Mouse (Mus musculus) layer of hippocampus, adult 18-20 months (tissue): ENCODE measurements at regions not wholly inside any gene's neighbourhood (a gene's known extent, or its start where the extent isn't known, plus 50 kb on each side); places are given as distances from the start of the nearest gene placed in this dataset.

Experiments used
- DNase-seq, 2 experiments: peaks; one replicate each; pipeline ENCODE4 v3.0.0; 2022; ENCODE audit warnings: low spot score in 2 of 2

DNA sequence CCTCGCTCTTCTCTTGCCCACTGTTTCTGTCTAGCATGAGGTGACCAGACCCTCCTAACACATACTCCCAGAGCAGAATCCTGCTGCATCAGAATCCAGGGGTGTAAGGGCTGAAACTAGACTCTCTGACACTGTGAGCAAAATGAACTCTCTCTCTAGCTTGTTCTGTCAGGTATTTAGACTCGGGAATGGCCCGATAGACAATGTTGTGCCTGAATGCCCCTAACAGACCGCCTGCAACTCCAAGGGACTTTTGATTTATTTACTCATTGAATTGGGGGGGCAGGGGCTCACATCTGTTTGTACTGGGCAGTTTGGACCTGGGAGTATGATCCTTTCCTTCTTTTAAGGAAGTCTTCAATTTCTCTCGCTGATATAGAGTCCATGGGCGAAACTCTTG lies 469.3 kb upstream of the Trpc7 start:
- DNase-seq: no peak

GRCm38 (mm10) chr13:57364396-57364795 lies 468.6 kb upstream of the Trpc7 start:
- no peak for DNase-seq

DNA sequence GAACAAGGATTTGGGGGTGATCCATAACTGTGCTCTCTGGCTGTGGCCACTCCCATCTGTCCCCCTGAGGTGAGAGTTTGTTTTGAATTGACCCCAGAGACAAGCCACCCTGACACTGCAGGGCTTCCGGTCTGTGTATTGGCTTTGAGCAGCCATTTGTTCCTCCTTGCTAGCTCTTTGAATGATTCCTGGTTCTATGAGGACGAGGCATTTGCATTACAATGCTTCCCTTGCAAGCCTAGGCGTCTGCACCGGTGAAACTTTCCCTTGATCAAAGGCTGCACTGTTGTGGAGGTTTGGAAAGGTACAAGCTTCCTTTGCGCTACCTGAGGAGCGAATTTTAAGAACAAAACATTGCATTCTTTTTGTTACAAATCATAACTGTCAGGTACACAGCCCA lies 466.8 kb upstream of the Trpc7 start:
- no peak for DNase-seq

- DNase-seq: no peak
Measured at GRCm38 (mm10) chr13:57361286-57361685, 465.5 kb upstream of the Trpc7 start.

- DNase-seq: no peak
Measured at GRCm38 (mm10) chr13:57354606-57355005, 458.8 kb upstream of the Trpc7 start.

GRCm38 (mm10) chr13:57353976-57354375 lies 458.2 kb upstream of the Trpc7 start:
- no peak for DNase-seq

GRCm38 (mm10) chr13:57350828-57351227 lies 455.0 kb upstream of the Trpc7 start:
- DNase-seq: no peak

DNA sequence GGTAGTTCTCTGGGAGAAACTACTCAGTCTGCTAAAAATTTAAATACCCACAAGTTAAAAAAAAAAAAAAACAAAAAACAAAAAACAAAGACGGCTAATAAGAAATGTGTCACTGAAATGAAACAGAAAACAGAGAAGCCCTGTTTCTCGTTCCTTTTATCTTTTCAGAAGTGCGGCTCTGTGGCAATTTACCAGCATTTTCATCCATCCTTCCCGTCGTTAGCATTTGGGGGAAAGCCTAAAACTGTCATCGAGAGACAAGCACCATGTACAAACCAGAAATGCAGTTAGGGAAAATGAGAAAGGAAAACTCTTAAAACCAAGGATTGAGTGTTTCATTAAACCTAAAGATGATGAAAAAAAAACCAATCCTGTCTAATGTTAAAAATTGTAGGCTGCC lies 442.9 kb upstream of the Trpc7 start:
- no peak for DNase-seq

DNA sequence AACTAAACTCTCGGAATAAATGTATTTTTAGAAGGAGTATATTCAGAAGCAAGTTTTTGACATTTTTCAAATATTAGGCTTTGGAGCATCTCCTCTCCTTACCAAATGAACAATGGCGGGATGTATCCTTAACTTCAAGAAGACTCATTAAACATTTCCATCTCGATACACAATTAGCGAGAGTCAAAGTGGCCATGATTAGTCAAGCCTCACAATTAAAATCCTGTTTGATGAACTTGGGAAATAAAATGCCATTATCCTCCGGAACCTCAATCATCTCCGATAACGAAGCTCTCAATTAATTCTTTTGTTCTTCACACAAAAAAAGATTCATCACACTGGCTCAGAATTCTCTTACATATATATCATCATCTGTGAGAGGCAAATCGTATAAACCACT lies 440.8 kb upstream of the Trpc7 start:
- DNase-seq: no peak

- DNase-seq: no peak
Measured at GRCm38 (mm10) chr13:57332976-57333375, 437.2 kb upstream of the Trpc7 start.

GRCm38 (mm10) chr13:57331868-57332267 lies 436.1 kb upstream of the Trpc7 start:
- no peak for DNase-seq

- DNase-seq: no peak
Measured at GRCm38 (mm10) chr13:57325306-57325925, 429.6 kb upstream of the Trpc7 start.

DNA sequence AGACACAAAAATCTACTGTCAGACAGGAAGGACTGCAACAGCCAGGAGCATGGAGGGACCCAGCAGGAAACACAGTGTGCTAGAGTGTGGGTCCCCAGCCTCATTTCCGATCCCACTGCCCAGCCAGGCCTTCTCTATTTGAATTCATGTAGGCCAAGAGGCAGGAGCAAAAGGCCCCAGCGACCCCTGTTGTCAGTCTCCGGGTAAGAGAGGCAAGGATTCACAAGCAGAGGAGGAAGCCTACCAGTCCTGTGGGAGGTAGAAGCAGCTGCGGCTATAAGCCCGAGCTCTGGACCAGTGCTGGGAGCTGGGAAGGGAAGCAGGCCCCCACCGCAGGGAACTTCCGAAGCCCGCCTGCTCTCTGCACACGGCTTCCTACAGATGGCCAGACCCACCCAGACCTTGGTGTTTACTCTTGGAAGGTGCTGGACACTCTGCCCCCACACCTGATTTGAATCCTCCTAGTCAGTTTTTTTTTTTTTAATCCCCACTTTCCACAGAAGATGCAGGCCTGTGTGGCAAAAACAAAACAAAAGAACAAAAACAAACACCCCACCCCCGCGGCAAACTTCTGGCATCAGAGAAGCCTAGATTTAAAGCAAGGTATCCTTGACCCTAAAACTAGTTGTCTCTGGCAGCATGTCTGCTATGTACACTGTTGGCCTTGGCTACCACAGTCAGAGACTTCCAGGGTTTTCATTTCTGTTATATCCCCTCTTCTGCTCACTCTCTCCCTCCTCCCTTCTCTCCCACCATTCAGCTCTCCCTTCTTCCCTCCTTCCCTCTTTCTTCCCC lies 420.6 kb upstream of the Trpc7 start:
- DNase-seq: no peak

DNA sequence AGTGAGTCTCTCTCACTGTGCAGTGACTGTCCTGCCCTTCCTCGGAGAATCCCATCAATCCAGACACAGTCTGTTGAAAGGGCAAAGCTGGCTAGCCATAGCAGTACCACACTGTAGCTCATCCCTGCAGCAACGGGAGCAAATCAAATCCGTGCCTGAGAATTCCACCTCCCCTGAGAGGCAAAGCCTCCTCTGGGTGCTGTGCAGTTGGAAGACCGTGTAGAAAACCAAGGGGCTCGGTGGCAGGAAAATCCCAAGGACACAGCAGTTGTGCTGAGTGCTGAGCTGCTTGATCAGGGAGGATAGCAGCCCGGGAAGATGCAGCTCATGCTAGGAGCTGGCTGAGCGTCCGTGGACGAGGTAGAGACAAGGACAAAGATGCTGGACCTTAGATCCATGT lies 418.7 kb upstream of the Trpc7 start:
- no peak for DNase-seq

DNA sequence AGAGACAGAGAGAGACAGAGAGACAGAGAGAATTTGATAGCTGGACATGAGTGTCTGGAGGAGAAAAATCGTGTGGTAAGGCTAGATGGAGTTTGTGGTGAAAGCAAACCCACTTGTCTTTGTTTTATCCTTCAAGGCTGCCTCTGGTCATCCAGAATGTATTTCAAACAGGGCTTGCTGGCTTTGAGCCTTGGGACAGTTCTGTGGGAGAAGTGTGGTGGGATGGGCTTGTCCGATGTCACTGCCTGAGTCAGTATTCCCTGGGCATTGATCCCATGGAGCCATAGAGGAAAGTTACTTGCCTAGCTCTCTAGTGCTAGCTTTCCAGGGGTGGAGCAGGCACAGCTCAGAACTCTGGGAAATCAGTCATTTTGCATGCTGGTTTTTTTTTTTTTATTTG lies 417.9 kb upstream of the Trpc7 start:
- no peak for DNase-seq

DNA sequence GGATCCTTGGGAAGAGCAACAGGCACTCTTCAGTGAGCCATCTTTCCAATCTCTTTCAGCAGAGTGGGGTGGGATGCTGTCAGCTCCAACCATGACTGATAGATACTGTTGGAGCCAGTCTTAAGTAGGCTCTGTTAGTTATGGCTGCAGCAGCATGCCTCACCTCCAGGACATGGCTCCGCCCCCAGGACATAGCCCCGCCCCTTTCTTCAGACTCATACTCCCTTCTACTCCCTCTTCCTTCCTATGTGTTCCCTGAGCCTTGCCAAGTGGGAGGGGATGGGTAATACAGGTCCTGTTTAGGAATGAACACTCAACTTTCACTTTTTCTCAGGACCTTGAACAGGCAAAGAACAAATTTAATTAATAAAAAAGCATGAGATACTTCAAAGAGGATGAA lies 415.4 kb upstream of the Trpc7 start:
- DNase-seq: no peak

DNA sequence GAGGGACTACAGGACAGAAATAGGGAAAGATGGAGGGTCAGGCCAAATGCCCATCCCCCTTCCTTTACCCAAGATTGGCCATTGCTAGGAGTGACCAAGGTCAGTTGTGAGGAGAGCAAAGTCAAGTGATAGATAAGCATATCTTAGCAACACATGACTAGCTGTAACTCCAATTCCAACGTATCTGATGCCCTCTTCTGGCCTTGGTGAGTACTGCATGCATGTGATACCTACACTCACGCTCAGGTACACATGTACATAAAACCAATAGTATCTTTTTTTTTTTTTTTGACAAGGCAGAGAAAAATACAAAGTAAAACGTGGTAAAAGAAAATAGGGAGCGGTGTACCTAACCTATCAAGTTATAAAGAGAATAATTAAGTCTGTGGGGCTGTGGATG lies 413.8 kb upstream of the Trpc7 start:
- DNase-seq: no peak

GRCm38 (mm10) chr13:57307971-57308903 lies 412.4 kb upstream of the Trpc7 start:
- no peak for DNase-seq

GRCm38 (mm10) chr13:57305586-57305985 lies 409.8 kb upstream of the Trpc7 start:
- DNase-seq: no peak

- no peak for DNase-seq
Measured at GRCm38 (mm10) chr13:57303805-57304204, 408.0 kb upstream of the Trpc7 start.

- peak in 1 of 2 experiments; percentile 41 for DNase-seq
Measured at GRCm38 (mm10) chr13:57291737-57292490, 396.1 kb upstream of the Trpc7 start.
